Mouse (Mus musculus) liver, postnatal 0 days (tissue): ENCODE measurements at regions not wholly inside any gene's neighbourhood (a gene's known extent, or its start where the extent isn't known, plus 50 kb on each side); places are given as distances from the start of the nearest gene placed in this dataset.

ENCODE experiments used
- CTCF ChIP-seq: sonication (generic); IDR thresholded peaks from 2 replicates; pipeline ENCODE4 v1.5.1; 2016; ENCODE audit warnings: antibody characterized with exemption, low read depth
- EP300 ChIP-seq: IDR thresholded peaks from 2 replicates; pipeline ENCODE4 v1.6.1; 2016; ENCODE audit warnings: antibody characterized with exemption, low read depth, mild to moderate bottlenecking

DNA sequence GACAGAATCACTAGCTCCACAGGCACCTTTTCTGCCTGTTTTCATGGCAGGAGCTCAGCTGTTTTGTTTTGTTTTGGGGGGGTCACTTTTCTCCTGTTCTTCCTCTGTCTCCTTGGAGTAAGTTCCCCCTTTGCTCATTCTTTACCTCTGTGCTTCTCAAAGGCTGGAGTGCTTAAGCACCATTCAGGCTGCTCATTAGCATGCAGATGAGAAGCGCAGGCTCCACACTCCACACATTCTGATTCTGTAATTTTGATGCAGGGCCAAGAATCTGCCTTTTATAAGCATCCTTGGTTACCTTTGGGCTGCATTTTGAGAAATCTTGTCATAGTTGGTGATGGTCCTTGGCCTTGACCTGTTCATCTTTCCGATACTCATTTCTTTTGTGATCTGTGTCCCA is 257.5 kb downstream of the Rps24 start:
- TF ChIP-seq CTCF: no peak
- no peak for TF ChIP-seq EP300
